Mouse (Mus musculus) cerebellum, adult (tissue): ENCODE results near the gene Eras.
A peak's percentile ranks its signal among the peaks of the same experiment; 100 is the strongest.
"Not testable (repeated sequence)": the region's sequence is repeated elsewhere in the genome, so short reads cannot be mapped to it uniquely, and the experiment has no call there.

Experiments
- ATAC-seq: cut with Nextera tagmentation; 2 replicates; pipeline ENCODE4 v1.9.2; 2017; ENCODE audit warnings: mild to moderate bottlenecking, moderate library complexity, mixed read lengths; ENCODE audit not compliant: insufficient number of reproducible peaks, low FRiP score, low TSS enrichment

Eras gene

DNA sequence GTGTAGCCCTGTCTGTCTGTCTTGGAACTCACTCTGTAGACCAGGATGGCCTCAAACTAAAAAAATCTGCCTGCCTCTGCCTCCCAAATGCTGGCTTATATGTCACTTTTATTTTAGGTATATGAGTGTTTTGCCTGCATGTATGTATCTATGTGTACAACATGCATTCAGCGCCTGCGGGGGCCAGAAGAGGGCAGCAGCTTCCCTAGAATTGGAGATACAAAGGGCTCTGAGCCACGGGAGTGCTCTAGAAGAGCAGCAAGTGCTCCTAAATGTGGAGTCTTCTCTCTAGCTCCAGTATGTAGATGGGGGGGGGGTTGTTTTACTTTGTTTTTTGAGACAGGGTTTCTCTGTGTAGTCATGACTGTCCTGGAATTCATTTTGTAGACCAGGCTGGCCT is 12.7 kb downstream of the Eras start:
- not testable (repeated sequence) for ATAC-seq

DNA sequence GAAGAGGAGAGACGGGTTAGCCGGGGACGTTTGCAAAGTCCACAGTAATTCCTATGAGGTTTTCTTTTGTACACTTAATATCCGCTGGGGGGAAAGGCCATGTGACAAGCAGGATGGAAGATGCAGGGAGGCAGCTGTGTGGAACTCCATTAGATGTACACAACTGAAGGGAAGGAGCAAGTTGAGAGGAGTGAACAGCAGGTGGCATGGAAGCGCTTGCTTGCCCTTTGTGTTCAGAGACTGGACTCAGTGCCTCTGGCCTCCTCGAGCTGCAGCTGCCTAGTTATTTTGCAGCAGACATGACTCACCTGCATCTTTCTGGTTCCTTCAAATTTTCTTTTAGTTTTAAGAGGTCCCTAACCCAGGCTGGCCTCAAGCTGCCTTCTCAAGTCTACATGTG is 17.9 kb downstream of the Eras start:
- ATAC-seq: no peak

DNA sequence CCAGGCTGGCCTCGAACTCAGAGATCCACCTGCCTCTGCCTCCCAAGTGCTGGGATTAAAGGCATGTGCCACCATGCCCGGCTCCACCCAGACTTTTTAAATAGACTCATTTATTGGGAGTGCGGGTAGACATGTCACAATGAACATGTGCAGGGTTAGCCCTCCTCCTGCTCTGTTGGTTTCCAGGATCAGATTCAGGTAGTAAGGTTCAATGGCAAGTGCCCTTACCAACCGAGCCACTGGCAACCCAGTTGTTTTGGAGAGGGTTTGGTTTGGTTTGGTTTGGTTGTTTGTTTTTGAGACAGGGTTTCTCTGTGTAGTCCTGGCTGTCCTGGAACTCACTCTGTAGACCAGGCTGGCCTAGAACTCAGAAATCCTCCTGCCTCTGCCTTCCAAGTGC is 19.2 kb downstream of the Eras start, which contains the start of gene Gm10490:
Gene Gm10490 (plus strand): TSS at position 301 of the 400 bp plus-strand sequence.
- ATAC-seq: not testable (repeated sequence)

- ATAC-seq: no peak
These were observed 20.7 kb downstream of the Eras start, which contains the start of gene Gm10491 for GRCm38 (mm10) chrX:7907735-7908134. Gm10491 (minus strand) TSS chrX:7907835.

GRCm38 (mm10) chrX:7904441-7904840 is 24.0 kb downstream of the Eras start:
- no peak for ATAC-seq

- peak; percentile 99 for ATAC-seq
These were observed 29.2 kb downstream of the Eras start, which contains the start of the genes Pqbp1 and Timm17b for GRCm38 (mm10) chrX:7898880-7899874. Pqbp1 (minus strand) TSS chrX:7899269. Timm17b (plus strand) TSS chrX:7899357.

DNA sequence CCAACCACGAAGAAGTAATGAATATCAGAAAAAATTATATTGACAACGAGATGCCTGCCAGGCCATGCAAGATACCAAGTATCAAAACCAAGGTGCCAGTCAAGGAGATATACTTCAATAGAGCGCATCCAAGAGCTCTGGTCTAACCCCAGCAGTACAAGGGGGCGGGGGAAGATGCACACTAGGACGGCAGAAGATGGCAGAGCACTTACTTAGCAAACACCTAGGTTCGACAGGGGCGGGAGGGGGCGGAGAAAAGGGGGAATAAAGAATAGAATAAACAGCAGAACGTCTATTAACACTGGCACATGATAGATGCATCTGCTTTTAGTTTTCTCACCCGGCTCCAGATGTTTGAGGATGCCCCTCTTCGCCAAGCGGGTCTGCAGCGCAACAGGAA is 30.2 kb downstream of the Eras start:
- ATAC-seq: no peak

DNA sequence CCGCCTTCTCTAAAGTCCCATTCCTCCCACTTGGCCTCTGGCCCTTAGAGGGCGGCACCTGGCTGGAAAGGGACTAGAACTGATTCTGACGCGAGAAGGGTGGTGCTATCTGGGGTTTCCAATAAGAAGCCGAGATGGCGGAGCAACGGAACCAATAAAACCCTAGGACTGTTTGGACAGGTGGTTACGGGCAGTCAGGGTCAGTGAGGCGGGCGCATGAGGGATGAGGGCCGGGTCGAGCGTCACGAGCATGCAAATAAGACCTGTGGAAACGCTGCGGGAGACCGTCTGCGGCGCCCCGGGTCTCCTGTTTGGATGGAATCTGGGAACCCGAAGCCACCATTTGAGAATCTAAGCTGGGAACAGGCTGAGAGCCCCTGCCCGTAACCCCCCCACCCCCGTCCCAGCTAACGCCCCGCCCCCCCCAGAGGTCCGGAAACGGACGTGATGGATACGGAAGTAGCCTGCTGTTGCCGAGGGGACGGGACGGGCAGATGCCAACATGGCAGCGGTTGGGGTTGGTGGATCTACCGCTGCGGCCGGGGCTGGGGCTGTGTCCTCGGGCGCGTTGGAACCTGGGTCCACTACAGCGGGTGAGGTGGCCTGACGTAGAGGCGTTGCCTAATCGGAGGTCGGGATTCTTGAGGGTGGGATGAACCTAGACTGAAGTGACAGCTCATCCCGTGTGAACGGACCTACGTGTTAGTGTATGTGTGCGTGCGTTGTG is 44.4 kb downstream of the Eras start, which contains the start of gene Slc35a2:
Gene Slc35a2 (plus strand): TSS at position 188 of the 727 bp plus-strand sequence.
- ATAC-seq: peak; percentile 93

- peak; percentile 49 for ATAC-seq
These were observed 48.6 kb downstream of the Eras start for GRCm38 (mm10) chrX:7879819-7880218.

GRCm38 (mm10) chrX:7878495-7878894 is 49.9 kb downstream of the Eras start:
- 0 out of 2 replicates have a peak, but pooled peaks have one; percentile 11 for ATAC-seq

- peak; percentile 85 for ATAC-seq
These were observed 50.4 kb downstream of the Eras start, which contains the start of gene Pim2 for GRCm38 (mm10) chrX:7878007-7878419. Pim2 (plus strand) TSS chrX:7878262.
